Mouse (Mus musculus): ENCODE measurements around the gene Osbp2. TPM values are rescaled to one million over a fixed set of nuclear protein-coding genes. Genes with fewer than 3 reads are reported as not detected.

Osbp2 gene
- total RNA-seq, 1 experiment, result 0.27 TPM

DNA sequence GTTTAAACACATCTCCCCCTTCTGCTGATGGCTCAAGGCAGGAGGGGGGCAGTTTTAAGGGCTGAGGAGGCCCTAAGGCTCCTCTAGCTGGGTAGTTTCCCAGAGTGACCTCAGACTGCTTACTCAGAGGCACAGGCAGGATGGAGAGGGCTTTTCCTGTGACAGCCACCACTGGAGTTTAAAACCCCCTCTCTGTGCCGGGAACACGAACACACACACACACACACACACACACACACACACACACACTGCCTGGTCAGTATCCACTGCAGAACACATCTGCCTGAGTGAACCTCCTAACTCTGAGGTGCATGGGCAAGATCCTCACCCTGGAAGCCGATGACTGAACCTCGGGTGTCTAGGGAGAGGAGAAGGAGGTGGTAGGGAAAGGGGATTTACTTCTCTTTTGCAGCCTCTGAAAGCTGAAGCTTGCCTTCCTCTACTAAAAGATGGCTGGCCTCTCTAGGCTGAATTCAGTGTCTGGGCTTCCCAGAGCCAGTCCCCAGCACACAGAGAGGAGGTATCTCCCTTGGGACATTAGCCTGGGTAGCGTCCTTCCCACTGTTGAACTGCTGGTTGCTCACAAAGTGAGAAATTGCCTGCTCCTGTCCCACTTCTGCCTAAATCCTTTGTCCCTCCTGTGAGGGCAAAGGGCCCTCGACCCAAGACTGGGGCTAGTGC is 89.8 kb downstream of the Osbp2 start:
- TF ChIP-seq ZC3H11A (IDR thresholded peaks at IDR 0.05; ENCODE audit: borderline replicate concordance, low read depth, low read length) (no peak), MAFK (IDR thresholded peaks at IDR 0.05; ENCODE audit: insufficient read depth, low read depth, low read length) (no peak), CHD2 (IDR thresholded peaks at IDR 0.05; ENCODE audit: low read depth, low read length) (no peak), ZNF384 (IDR thresholded peaks at IDR 0.05; ENCODE audit: low read depth, low read length) (no peak), HCFC1 (IDR thresholded peaks at IDR 0.05; ENCODE audit: borderline replicate concordance, insufficient read depth, low read length) (no peak)
- DNase-seq (ENCODE audit: low read depth, low spot score), result no peak
- in situ Hi-C loops (cut with MboI; ENCODE audit: low sequenced_read_pairs in 2 of 2, unreplicated experiment in 2 of 2), result no loop called here
- no peaks in the 10 kb centered on the region for H3K36me3 ChIP-seq (ENCODE audit: control insufficient read depth, insufficient read depth, low read length, poor library complexity, severe bottlenecking)
- H3K9me3 ChIP-seq (ENCODE audit: control insufficient read depth, insufficient read depth, low read depth, low read length), result no peaks in the 10 kb centered on the region
- H3K9ac ChIP-seq (ENCODE audit: insufficient read depth, low read depth, low read length, poor library complexity, severe bottlenecking), result no peak overlapping the region
- peak overlapping the region; percentile 54 to 69 for H3K4me3 ChIP-seq (ENCODE audit: insufficient read depth in 1 of 2, low read depth in 1 of 2, low read length in 2 of 2, poor library complexity in 1 of 2, severe bottlenecking in 1 of 2)
- 0 out of 4 replicates have a peak, but pooled peaks cover 0 to 2% of the 10 kb centered on the region in 2 experiments for H3K4me1 ChIP-seq (ENCODE audit: control insufficient read depth in 2 of 2, insufficient read depth in 2 of 2, low read length in 2 of 2, poor library complexity in 1 of 2)
- no peak overlapping the region for H3K27ac ChIP-seq (ENCODE audit: insufficient read depth, low read depth, low read length, poor library complexity, severe bottlenecking)

- no peak overlapping the region for H3K27ac ChIP-seq (ENCODE audit: insufficient read depth, low read depth, low read length, poor library complexity, severe bottlenecking)
- in situ Hi-C loops (cut with MboI; ENCODE audit: low sequenced_read_pairs in 2 of 2, unreplicated experiment in 2 of 2), result no loop called here
- no peak overlapping the region for H3K9ac ChIP-seq (ENCODE audit: insufficient read depth, low read depth, low read length, poor library complexity, severe bottlenecking)
- DNase-seq (ENCODE audit: low read depth, low spot score), result no peak
- H3K4me3 ChIP-seq (ENCODE audit: insufficient read depth in 1 of 2, low read depth in 1 of 2, low read length in 2 of 2, poor library complexity in 1 of 2, severe bottlenecking in 1 of 2), result no peak overlapping the region
- TF ChIP-seq ZNF384 (IDR thresholded peaks at IDR 0.05; ENCODE audit: low read depth, low read length), result no peak
- no peak for TF ChIP-seq MAFK (IDR thresholded peaks at IDR 0.05; ENCODE audit: insufficient read depth, low read depth, low read length)
- no peak for TF ChIP-seq ZC3H11A (IDR thresholded peaks at IDR 0.05; ENCODE audit: borderline replicate concordance, low read depth, low read length)
- TF ChIP-seq CHD2 (IDR thresholded peaks at IDR 0.05; ENCODE audit: low read depth, low read length), result no peak
- no peak for TF ChIP-seq HCFC1 (IDR thresholded peaks at IDR 0.05; ENCODE audit: borderline replicate concordance, insufficient read depth, low read length)
- H3K4me1 ChIP-seq (ENCODE audit: control insufficient read depth in 2 of 2, insufficient read depth in 2 of 2, low read length in 2 of 2, poor library complexity in 1 of 2), result 0 out of 4 replicates have a peak, but pooled peaks cover 0 to 2% of the 10 kb centered on the region in 2 experiments
- H3K36me3 ChIP-seq (ENCODE audit: control insufficient read depth, insufficient read depth, low read length, poor library complexity, severe bottlenecking), result no peaks in the 10 kb centered on the region
- no peaks in the 10 kb centered on the region for H3K9me3 ChIP-seq (ENCODE audit: control insufficient read depth, insufficient read depth, low read depth, low read length)
Measured at GRCm38 (mm10) chr11:3773136-3773535, 90.6 kb downstream of the Osbp2 start.

GRCm38 (mm10) chr11:3771348-3771747 is 92.4 kb downstream of the Osbp2 start:
- H3K27ac ChIP-seq (ENCODE audit: insufficient read depth, low read depth, low read length, poor library complexity, severe bottlenecking), result no peak overlapping the region
- H3K9ac ChIP-seq (ENCODE audit: insufficient read depth, low read depth, low read length, poor library complexity, severe bottlenecking), result no peak overlapping the region
- H3K36me3 ChIP-seq (ENCODE audit: control insufficient read depth, insufficient read depth, low read length, poor library complexity, severe bottlenecking), result no peaks in the 10 kb centered on the region
- H3K4me1 ChIP-seq (ENCODE audit: control insufficient read depth in 2 of 2, insufficient read depth in 2 of 2, low read length in 2 of 2, poor library complexity in 1 of 2), result 0 out of 4 replicates have a peak, but pooled peaks cover 0 to 2% of the 10 kb centered on the region in 2 experiments
- H3K9me3 ChIP-seq (ENCODE audit: control insufficient read depth, insufficient read depth, low read depth, low read length), result no peaks in the 10 kb centered on the region
- no peak for TF ChIP-seq ZC3H11A (IDR thresholded peaks at IDR 0.05; ENCODE audit: borderline replicate concordance, low read depth, low read length)
- TF ChIP-seq CHD2 (IDR thresholded peaks at IDR 0.05; ENCODE audit: low read depth, low read length), result no peak
- TF ChIP-seq ZNF384 (IDR thresholded peaks at IDR 0.05; ENCODE audit: low read depth, low read length), result no peak
- peak; percentile 37; the same call in 1 of the 2 replicates for TF ChIP-seq HCFC1 (IDR thresholded peaks at IDR 0.05; ENCODE audit: borderline replicate concordance, insufficient read depth, low read length)
- in situ Hi-C loops (cut with MboI; ENCODE audit: low sequenced_read_pairs in 2 of 2, unreplicated experiment in 2 of 2), result no loop called here
- peak; percentile 59 for DNase-seq (ENCODE audit: low read depth, low spot score)
- no peak overlapping the region for H3K4me3 ChIP-seq (ENCODE audit: insufficient read depth in 1 of 2, low read depth in 1 of 2, low read length in 2 of 2, poor library complexity in 1 of 2, severe bottlenecking in 1 of 2)

GRCm38 (mm10) chr11:3767830-3768229 is 95.9 kb downstream of the Osbp2 start:
- H3K4me3 ChIP-seq (ENCODE audit: insufficient read depth in 1 of 2, low read depth in 1 of 2, low read length in 2 of 2, poor library complexity in 1 of 2, severe bottlenecking in 1 of 2), result no peak overlapping the region
- H3K27ac ChIP-seq (ENCODE audit: insufficient read depth, low read depth, low read length, poor library complexity, severe bottlenecking), result no peak overlapping the region
- DNase-seq (ENCODE audit: low read depth, low spot score), result no peak
- no peaks in the 10 kb centered on the region for H3K9me3 ChIP-seq (ENCODE audit: control insufficient read depth, insufficient read depth, low read depth, low read length)
- H3K36me3 ChIP-seq (ENCODE audit: control insufficient read depth, insufficient read depth, low read length, poor library complexity, severe bottlenecking), result no peaks in the 10 kb centered on the region
- in situ Hi-C loops (cut with MboI; ENCODE audit: low sequenced_read_pairs in 2 of 2, unreplicated experiment in 2 of 2), result no loop called here
- H3K4me1 ChIP-seq (ENCODE audit: control insufficient read depth in 2 of 2, insufficient read depth in 2 of 2, low read length in 2 of 2, poor library complexity in 1 of 2), result no peaks in the 10 kb centered on the region
- no peak for TF ChIP-seq HCFC1 (IDR thresholded peaks at IDR 0.05; ENCODE audit: borderline replicate concordance, insufficient read depth, low read length)
- TF ChIP-seq ZC3H11A (IDR thresholded peaks at IDR 0.05; ENCODE audit: borderline replicate concordance, low read depth, low read length), result no peak
- no peak for TF ChIP-seq MAFK (IDR thresholded peaks at IDR 0.05; ENCODE audit: insufficient read depth, low read depth, low read length)
- TF ChIP-seq ZNF384 (IDR thresholded peaks at IDR 0.05; ENCODE audit: low read depth, low read length), result no peak
- H3K9ac ChIP-seq (ENCODE audit: insufficient read depth, low read depth, low read length, poor library complexity, severe bottlenecking), result no peak overlapping the region

All from ES-E14 (cell line).